Mouse (Mus musculus): ENCODE results near the gene Myo16.

- TF ChIP-seq EP300 (optimal IDR thresholded peaks at IDR 0.05) (no peak), CTCF (IDR thresholded peaks at IDR 0.05; ENCODE audit: low read depth) (no peak)
These were observed 266.8 kb downstream of the Myo16 start for GRCm38 (mm10) chr8:10420551-10420950.

Data from stomach, postnatal 0 days (tissue).